Mouse (Mus musculus): ENCODE results near the gene Cntnap5c.

DNA sequence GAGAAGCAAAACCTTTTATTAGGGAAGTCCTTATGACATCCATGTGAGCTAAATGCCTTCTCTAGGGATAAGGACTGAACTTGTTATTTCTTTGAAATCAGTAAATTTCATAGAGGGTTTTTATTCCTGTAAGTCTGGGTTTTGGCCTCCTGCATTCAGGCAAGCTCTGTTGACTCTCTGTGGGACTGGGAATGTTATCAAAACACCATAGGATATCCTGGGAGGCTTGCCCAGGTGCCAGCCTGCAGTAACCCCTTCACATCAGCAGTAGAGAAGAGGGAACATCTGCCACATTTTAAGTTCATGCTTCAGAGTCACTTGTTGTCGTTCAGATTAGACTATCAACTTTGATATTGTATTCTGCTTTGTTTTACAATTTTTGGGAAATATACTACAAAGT lies 639.4 kb downstream of the Cntnap5c start:
- TF ChIP-seq CTCF (IDR thresholded peaks at IDR 0.05; ENCODE audit: borderline replicate concordance, insufficient read depth, low read depth, low read length) = no peak
- TF ChIP-seq POLR2A (IDR thresholded peaks at IDR 0.05; ENCODE audit: borderline replicate concordance, insufficient read depth, low read length) = no peak

Data from cerebellum, adult 2 months (tissue).